18 mouse cellular contexts compared by ENCODE assay signal in the genomic region with DNA sequence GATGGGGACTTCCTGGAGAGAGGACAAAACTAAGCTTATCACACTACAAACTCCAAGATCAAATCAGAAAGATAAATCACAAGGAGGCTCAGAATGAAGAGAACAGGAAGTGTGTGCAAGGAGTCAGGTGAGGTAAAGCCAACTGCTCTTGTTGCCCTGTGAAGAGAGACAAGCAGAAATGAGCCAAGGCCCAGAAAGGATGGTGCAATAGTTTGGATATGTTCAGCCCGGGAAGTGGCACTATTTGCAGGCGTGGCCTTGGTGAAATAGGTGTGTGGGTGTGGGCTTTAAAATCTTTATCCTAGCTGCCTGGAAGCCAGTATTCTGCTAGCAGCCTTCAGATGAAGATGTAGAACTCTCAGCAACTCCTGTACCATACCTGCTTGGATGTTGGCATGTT. TPM values are rescaled to one million over a fixed set of nuclear protein-coding genes. Genes with fewer than 3 reads are reported as not detected.
A peak's percentile ranks its signal among the peaks of the same experiment; 100 is the strongest.
DNase-seq lines count a peak whose midpoint lies in the region; ATAC-seq and TF ChIP-seq lines count a peak whose summit lies in the region.
"Had no signal": no experiment of that assay in that cellular context is flagged by ENCODE, and none has a peak within 500 bp of the region (broad histone marks: within the 10 kb centered on the region; RNA-seq: fewer than 3 reads in every experiment).

No protein-coding gene starts in this region.

- 77% methylated on average over 2 of the region's 2 CpGs for WGBS in heart, embryonic 13.5 days
- WGBS in liver, embryonic 14.5 days (ENCODE audit: insufficient replicate concordance), result 57% methylated on average over 2 of the region's 2 CpGs
- 88% methylated on average over 2 of the region's 2 CpGs for WGBS in embryonic facial prominence, embryonic 10.5 days
- WGBS in forebrain, postnatal 0 days, result 91% methylated on average over 2 of the region's 2 CpGs

- H3K4me2 ChIP-seq in heart, embryonic 13.5 days, result no peak overlapping the region
- H3K4me2 ChIP-seq in liver, embryonic 14.5 days (ENCODE audit: low read depth), result peak overlapping the region; percentile 80
- H3K4me2 ChIP-seq in forebrain, postnatal 0 days (ENCODE audit: low read depth), result no peak overlapping the region
- H3K4me2 ChIP-seq: heart, embryonic 15.5 days; hindbrain, embryonic 12.5 days; intestine, embryonic 15.5 days; limb, embryonic 13.5 days had no signal

- H3K9ac ChIP-seq in heart, embryonic 13.5 days, result no peak overlapping the region
- peak overlapping the region; percentile 41 for H3K9ac ChIP-seq in liver, embryonic 14.5 days (replicated peaks)
- H3K9ac ChIP-seq in forebrain, postnatal 0 days, result no peak overlapping the region
- H3K9ac ChIP-seq: heart, embryonic 15.5 days; hindbrain, embryonic 12.5 days; intestine, embryonic 15.5 days; limb, embryonic 13.5 days had no signal

- no peak for ATAC-seq in heart, embryonic 13.5 days (ENCODE audit: extremely low read depth, insufficient number of reproducible peaks, low FRiP score, low TSS enrichment)
- ATAC-seq in liver, embryonic 14.5 days (ENCODE audit: insufficient read depth), result no peak
- ATAC-seq in megakaryocyte progenitor cell, adult 5-6 weeks (replicated peaks; ENCODE audit: poor library complexity), result peak; percentile 34; the same call in 1 of the 2 replicates
- no peak for ATAC-seq in forebrain, postnatal 0 days

- no peak for TF ChIP-seq EP300 in liver, embryonic 14.5 days (IDR thresholded peaks at IDR 0.05; ENCODE audit: low read depth)

- peaks cover 3% of the 10 kb centered on the region; the same call in 1 of the 2 replicates for H3K9me3 ChIP-seq in heart, embryonic 13.5 days
- no peaks in the 10 kb centered on the region for H3K9me3 ChIP-seq in liver, embryonic 14.5 days (ENCODE audit: control insufficient read depth, low read length)
- no peaks in the 10 kb centered on the region for H3K9me3 ChIP-seq in embryonic facial prominence, embryonic 10.5 days
- H3K9me3 ChIP-seq in forebrain, postnatal 0 days (ENCODE audit: low read length), result no peaks in the 10 kb centered on the region
- H3K9me3 ChIP-seq: heart, embryonic 15.5 days; hindbrain, embryonic 12.5 days; intestine, embryonic 15.5 days had no signal

- H3K36me3 ChIP-seq in heart, embryonic 13.5 days, result no peaks in the 10 kb centered on the region
- H3K36me3 ChIP-seq in liver, embryonic 14.5 days (replicated peaks; ENCODE audit: control insufficient read depth, insufficient read depth, low read depth), result no peaks in the 10 kb centered on the region
- H3K36me3 ChIP-seq in embryonic facial prominence, embryonic 10.5 days (replicated peaks), result no peaks in the 10 kb centered on the region
- H3K36me3 ChIP-seq in forebrain, postnatal 0 days (ENCODE audit: insufficient read depth), result no peaks in the 10 kb centered on the region
- H3K36me3 ChIP-seq: heart, embryonic 15.5 days; hindbrain, embryonic 12.5 days; intestine, embryonic 15.5 days; limb, embryonic 13.5 days had no signal

- no peak for TF ChIP-seq CTCF in liver, embryonic 14.5 days (IDR thresholded peaks at IDR 0.05; ENCODE audit: low read depth)
- TF ChIP-seq CTCF in forebrain, postnatal 0 days (IDR thresholded peaks at IDR 0.05; ENCODE audit: low read depth), result no peak

- no peaks in the 10 kb centered on the region for H3K4me1 ChIP-seq in heart, embryonic 13.5 days
- peaks cover 73 to 87% of the 10 kb centered on the region in 2 experiments for H3K4me1 ChIP-seq in liver, embryonic 14.5 days (replicated peaks; ENCODE audit: control insufficient read depth in 2 of 2, insufficient read depth in 2 of 2, low read length in 1 of 2)
- H3K4me1 ChIP-seq in embryonic facial prominence, embryonic 10.5 days, result peaks cover 5% of the 10 kb centered on the region; the same call in 1 of the 2 replicates
- no peaks in the 10 kb centered on the region for H3K4me1 ChIP-seq in forebrain, postnatal 0 days (ENCODE audit: insufficient read depth)
- H3K4me1 ChIP-seq: heart, embryonic 15.5 days; hindbrain, embryonic 12.5 days; limb, embryonic 13.5 days had no signal

- no peaks in the 10 kb centered on the region for H3K27me3 ChIP-seq in heart, embryonic 13.5 days (replicated peaks)
- H3K27me3 ChIP-seq in liver, embryonic 14.5 days (ENCODE audit: control insufficient read depth, insufficient read depth, low read length), result no peaks in the 10 kb centered on the region
- H3K27me3 ChIP-seq in embryonic facial prominence, embryonic 10.5 days (replicated peaks; ENCODE audit: low read depth, poor library complexity, severe bottlenecking), result no peaks in the 10 kb centered on the region
- no peaks in the 10 kb centered on the region for H3K27me3 ChIP-seq in forebrain, postnatal 0 days (ENCODE audit: insufficient read depth, low read length)
- H3K27me3 ChIP-seq: heart, embryonic 15.5 days; hindbrain, embryonic 12.5 days; intestine, embryonic 15.5 days; limb, embryonic 13.5 days had no signal

- no peak for DNase-seq in heart, adult 18-20 months
- DNase-seq in c-Kit-negative CD71-positive TER-119-positive erythroid progenitor cells, embryonic 14.5 days (ENCODE audit: low read depth, low spot score), result peak; percentile 50
- DNase-seq in liver, embryonic 14.5 days (ENCODE audit: low read depth in 3 of 3, low spot score in 3 of 3), result no peak
- DNase-seq in embryonic facial prominence, embryonic 10.5 days (ENCODE audit: low spot score), result no peak
- no peak for DNase-seq in forebrain, postnatal 0 days
- DNase-seq in frontal cortex, postnatal 14 days (ENCODE audit: low spot score in 2 of 2), result no peak
- DNase-seq: adrenal gland, postnatal 25 days; cerebellum, postnatal 10 days; embryo, embryonic 11 days; gastrocnemius, postnatal 10 days; retina, postnatal 1 day had no signal

- H3K27ac ChIP-seq in heart, embryonic 13.5 days (replicated peaks), result peak overlapping the region; percentile 59
- H3K27ac ChIP-seq in liver, embryonic 14.5 days, result peak overlapping the region; percentile 89
- H3K27ac ChIP-seq in embryonic facial prominence, embryonic 10.5 days (replicated peaks), result no peak overlapping the region
- H3K27ac ChIP-seq in forebrain, postnatal 0 days (ENCODE audit: low read depth, low read length), result no peak overlapping the region
- H3K27ac ChIP-seq: heart, embryonic 15.5 days; hindbrain, embryonic 12.5 days; intestine, embryonic 15.5 days; kidney, postnatal 0 days; limb, embryonic 13.5 days had no signal

- no peak overlapping the region for H3K4me3 ChIP-seq in heart, embryonic 13.5 days
- no peak overlapping the region for H3K4me3 ChIP-seq in liver, embryonic 14.5 days (ENCODE audit: insufficient read depth in 1 of 2, low read depth in 2 of 2, low read length in 2 of 2)
- H3K4me3 ChIP-seq in embryonic facial prominence, embryonic 10.5 days, result no peak overlapping the region
- H3K4me3 ChIP-seq in forebrain, postnatal 0 days (ENCODE audit: low read depth, low read length), result no peak overlapping the region
- H3K4me3 ChIP-seq: heart, embryonic 15.5 days; hindbrain, embryonic 12.5 days; intestine, embryonic 15.5 days; limb, embryonic 13.5 days had no signal

RNA-seq across cellular contexts. Expression of a gene that starts 38.4 kb away (rescaled TPM):
- 11.9 and 16.9 TPM in 2 replicates for polyA plus RNA-seq in heart, embryonic 13.5 days (2015; fragmentation: Nextera tagmentation; extraction: Ambion mirVana)
- total RNA-seq in heart, adult 18-20 months (2021), result 10 to 100 TPM in 1 of 2 experiments, 1 to 10 TPM in 1; 8.9 to 11.5 TPM
- polyA plus RNA-seq in liver, embryonic 14.5 days (2012; rRNA removed), result 8.1 and 10.3 TPM in 2 replicates
- 12.6 and 13.3 TPM in 2 replicates for polyA plus RNA-seq in liver, embryonic 14.5 days (2014; fragmentation: Nextera tagmentation; extraction: Ambion mirVana)
- 33.8 and 42.4 TPM in 2 replicates for total RNA-seq in megakaryocyte progenitor cell, adult 5-6 weeks (2015)
- total RNA-seq in megakaryocyte progenitor cell, adult 5-6 weeks (2017), result 17.8 and 25.6 TPM in 2 replicates
- 15.6 and 16.8 TPM in 2 replicates for polyA plus RNA-seq in embryonic facial prominence, embryonic 10.5 days (2016; fragmentation: Nextera tagmentation; extraction: Ambion mirVana)
- total RNA-seq in forebrain, postnatal 0 days (2014; rRNA removed), result 3.5 and 8.5 TPM in 2 replicates
- polyA plus RNA-seq in forebrain, postnatal 0 days (2015; fragmentation: Nextera tagmentation; extraction: Ambion mirVana), result 3.6 and 6.7 TPM in 2 replicates

Comparison
In these comparisons a context has a peak if more than half of its experiments do, and no peak if none do; other contexts are left out.
1. H3K27ac ChIP-seq: peak in heart, embryonic 13.5 days (single experiment) and liver, embryonic 14.5 days (single experiment); none in embryonic facial prominence, embryonic 10.5 days (single experiment) and forebrain, postnatal 0 days (single experiment).